Comparison of ENCODE assay signal across 1 mouse cellular context in the genomic region with DNA sequence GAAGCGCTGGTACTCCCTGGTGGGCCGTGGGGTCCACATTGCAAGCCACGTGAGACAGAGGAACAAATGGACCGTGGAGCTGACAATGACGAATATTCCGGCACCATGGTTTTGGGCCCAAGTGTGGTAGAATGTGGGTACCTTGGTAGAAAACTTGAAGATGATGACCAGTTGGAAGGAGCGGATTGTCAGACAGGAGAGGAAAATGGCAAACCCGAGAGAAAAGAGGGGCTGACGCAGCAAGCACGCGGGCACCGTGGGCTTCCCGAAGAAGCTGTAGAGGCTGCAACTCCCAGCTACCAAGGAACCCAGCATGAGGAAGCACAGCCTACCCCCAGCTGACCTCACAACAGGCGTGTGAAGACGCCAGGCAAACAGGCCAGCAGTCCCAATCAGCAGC.
TF ChIP-seq lines count a peak whose summit lies in the region.

No protein-coding gene starts in this region.

TF ChIP-seq in CH12.LX, 34 proteins besides CTCF, POLR2A, EP300 and RAD21 (continued from another document):
- TF ChIP-seq ZKSCAN1 (IDR thresholded peaks at IDR 0.05; ENCODE audit: borderline replicate concordance, low read depth, low read length), result no peak
- TF ChIP-seq MAX (IDR thresholded peaks at IDR 0.05; ENCODE audit: low read length), result no peak
- TF ChIP-seq ZNF384 (IDR thresholded peaks at IDR 0.05; ENCODE audit: low read depth, low read length), result no peak
- TF ChIP-seq GABPA (IDR thresholded peaks at IDR 0.05; ENCODE audit: insufficient replicate concordance, low read depth, low read length), result no peak
- no peak for TF ChIP-seq ETS1 (conservative IDR thresholded peaks at IDR 0.05; ENCODE audit: low read depth, low read length)
TF ChIP-seq in CH12.LX: peak in this region for 0.
